Mouse (Mus musculus): ENCODE results near the gene Pde7b.

Pde7b gene

DNA sequence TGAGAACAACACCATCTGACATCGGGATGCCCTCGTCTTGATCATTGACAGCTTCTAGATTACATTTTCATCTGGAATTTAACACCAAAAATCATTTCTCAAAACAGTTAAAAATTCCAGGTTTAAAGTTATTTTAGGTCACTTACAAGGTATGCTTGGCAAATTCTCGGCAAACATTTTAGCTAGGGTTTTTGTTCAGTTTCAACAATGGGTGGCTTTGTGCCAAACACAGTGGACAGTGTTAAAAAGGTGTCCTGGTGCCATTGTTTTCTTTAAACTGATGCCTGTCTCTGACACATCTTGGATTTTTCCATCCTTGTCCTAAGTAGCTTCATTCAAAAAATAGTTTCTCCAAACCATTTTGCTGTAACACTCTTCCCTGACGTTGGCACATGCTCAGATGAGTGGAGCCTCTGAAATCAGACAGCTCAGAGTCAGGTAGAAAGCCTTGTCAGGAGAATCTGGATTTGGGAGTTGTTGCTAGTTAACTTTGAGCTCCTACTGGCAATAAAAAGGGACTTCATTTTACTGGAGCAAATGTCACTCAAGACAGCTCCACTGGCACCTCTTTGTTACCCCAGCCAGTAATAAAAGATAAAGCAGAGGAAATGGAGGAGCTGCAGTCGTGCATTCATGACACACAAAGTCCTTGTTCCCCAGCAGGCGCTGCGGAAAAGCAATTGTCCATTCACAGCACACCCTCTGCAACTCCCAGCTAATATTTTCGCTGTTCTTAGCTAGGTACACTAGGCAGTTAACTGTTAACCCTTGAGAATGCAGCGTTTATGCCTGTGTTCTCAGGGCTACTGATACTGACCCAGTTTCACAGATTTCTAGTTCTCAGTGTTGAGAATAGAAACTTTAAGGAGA is 2.0 kb downstream of the Pde7b start:
- no peak for DNase-seq (ENCODE audit: low spot score in 2 of 2)

DNA sequence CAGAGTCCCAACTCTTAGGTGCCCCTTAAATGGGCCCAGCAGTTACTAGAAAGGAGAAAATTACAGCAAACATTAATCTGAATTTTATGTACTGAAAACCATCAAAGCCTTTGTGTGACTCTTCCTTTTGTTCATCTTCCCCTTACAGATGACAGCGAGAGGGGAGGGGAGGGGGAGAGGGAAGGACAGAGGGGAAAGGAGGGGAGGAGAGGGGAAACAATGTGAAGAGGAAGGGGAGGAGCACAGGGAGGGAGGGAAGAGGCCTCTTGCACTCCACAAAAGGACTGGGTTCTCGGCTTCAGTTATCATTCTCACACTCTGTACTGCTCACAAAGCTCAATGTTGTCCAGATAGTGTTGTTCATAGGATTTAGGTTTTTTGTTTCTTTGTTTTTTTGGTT is 5.7 kb downstream of the Pde7b start:
- DNase-seq (ENCODE audit: low spot score in 2 of 2), result no peak

DNA sequence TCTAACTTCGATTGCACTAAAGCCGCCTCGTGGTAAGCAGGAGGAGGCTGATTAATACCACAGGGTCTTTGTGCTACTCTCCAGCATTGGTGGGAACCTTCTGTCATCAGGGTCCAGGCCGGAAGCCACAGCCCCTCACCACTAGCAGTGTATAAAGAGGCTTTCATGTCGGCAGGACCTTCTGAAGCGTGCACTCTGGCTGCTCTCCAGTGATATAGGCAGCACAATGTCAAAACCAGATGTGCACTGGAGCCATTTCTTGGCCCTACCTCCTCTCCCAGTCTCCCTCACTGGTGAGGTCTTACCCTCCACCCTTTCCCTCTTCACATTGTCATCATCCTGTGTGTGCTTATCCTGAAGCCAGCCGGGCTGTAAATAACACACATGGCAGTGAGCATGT is 24.2 kb downstream of the Pde7b start:
- no peak for DNase-seq (ENCODE audit: low spot score in 2 of 2)

DNA sequence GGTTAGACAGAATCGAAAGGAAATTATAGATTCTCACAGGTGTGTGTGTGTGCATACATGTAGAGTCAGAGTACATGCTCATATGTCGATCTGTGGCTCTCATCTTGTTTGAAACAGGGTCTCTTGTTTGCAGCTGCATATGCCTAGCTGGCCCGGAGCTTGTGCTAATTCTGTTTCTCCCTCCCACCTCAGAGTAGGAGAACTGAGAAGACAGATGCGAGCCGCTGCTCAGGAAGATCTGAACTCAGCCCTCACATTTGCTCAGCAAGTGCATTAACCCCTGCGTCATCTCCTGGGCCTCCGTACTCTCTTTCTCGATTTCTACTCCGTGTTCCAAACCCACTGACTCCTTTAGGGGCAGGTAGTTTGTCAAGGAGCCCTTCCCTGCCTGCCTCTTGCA is 25.0 kb downstream of the Pde7b start:
- DNase-seq (ENCODE audit: low spot score in 2 of 2), result no peak

DNA sequence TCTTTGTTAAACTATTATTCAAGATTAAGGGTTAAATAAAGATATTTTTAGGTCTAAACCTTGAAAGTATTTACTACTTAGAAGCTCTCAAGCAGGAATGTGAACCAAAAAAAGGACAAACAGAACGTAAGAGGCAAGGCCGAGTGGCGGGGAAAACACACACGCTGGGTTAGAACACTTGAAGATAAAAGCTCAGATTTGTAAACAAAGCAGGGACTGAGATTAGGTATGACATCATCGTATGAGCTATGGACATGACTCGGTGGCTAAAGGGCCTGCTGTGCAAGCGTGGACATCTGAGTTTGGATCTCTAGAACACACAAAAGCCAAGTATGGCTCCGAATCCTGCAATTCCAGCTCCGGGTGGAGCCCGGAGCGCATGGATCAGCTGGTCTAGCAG is 29.2 kb downstream of the Pde7b start:
- DNase-seq (ENCODE audit: low spot score in 2 of 2), result no peak

DNA sequence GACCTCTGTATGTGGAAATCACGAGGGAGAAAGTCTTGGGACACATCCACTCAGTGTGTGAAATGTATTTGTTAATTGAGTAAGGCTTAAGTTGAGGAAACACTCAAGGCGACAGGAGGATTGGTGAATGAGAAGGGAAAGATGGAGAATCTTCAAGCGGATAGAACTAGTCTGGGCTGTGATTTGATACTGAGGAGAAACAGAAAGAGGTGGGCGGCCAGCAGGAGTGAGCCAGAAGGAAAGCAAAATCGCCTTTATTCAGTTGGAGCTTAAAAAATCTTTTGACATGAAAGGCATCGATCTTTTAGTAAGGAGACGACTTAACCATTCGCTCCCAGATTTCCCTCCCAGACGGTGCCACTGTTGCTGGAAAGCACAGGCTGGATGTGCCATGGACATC is 34.9 kb downstream of the Pde7b start:
- DNase-seq (ENCODE audit: low spot score in 2 of 2), result no peak

DNA sequence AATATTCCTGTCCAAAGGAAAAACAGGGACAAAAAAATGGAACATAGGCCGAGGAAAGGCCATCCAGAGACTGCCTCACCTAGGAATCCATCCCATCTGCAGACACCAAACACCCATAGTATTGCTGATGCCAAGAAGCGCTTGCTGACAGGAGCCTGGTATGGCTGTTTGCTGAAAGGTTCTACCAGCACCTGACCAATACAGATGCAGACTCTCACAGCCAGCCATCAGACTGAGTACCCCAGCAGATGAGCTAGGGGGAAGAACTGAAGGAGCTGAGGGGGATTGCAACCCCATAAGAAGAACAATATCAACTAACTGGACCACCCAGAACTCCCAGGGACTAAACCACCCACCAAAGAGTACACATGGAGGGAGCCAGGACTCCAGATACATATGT is 40.7 kb downstream of the Pde7b start:
- no peak for DNase-seq (ENCODE audit: low spot score in 2 of 2)

DNA sequence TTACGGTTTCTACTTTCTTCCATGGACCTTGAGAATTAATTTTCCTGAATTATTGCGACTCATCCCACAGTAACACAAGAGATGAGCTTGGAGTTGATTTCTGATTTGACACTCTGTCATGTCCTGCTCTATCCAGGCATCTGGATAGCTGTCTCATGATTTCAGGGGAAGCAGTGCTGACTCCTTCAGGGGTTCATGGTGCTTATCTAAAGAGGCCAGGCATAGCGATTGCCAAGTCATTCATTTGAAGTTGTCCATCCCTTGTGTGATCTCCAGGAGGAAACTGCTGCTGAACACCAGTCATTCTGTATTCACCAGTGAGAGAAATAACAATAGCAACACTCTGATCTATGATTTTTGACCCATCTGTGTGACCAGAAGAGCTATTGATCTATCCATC is 43.9 kb downstream of the Pde7b start:
- DNase-seq (ENCODE audit: low spot score in 2 of 2), result no peak

DNA sequence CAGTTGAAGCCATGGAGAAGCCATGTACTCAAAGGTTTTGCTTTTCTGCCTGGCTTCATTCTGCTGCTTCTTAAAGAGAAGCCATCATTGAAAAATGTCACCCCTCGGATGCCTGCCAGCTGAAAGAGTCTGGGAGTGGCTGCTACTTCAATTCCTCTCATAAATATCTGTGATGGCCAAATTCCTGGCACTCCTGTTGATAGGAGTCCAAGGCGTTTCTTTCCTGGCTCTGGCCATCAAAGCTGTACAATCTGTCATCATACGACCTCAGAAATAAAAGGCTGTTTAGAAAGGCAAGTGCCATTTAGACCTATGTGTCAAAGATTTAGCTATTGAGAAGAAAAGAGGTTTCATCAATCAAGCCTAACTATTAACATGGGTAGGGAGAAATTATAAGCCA is 49.6 kb downstream of the Pde7b start:
- no peak for DNase-seq (ENCODE audit: low spot score in 2 of 2)

DNA sequence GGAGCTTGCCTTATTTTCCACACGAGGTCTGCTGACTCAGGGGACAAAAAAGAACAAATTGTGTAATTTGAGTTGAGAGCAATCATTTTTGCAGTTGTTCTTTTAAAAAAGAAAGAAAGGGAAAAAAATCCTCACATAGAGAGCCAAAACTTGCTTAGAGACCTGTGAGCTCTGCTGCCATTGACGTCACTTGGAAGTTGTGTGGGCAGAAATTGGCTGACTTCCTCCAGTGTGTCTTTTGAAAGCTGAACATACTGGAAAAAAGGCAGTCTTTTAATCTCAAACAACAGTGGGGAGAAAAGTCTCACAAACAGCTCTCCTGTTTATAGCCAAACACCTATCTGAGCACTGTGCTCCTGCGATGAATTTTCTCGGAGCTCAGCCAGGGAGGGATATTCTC is 51.1 kb downstream of the Pde7b start:
- DNase-seq (ENCODE audit: low spot score in 2 of 2), result no peak

DNA sequence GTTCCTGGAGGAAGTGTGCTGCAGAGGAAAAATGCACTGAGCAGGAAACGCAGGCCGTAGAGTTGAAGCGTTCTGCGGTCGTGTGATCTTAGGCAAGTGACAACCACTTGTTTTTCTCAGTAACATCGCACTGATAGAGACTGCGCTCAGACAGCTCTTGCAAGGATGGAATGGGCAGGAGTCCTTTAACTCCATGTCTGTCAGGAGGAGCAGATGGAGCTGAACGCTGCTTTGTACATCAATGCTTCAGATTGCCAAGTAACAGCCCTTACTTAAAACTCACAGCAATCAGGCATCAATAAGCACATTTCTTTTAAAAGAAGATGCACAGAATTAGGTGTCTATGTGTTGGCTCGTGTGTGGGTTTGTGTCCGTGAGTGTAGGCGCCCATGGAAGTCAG is 52.3 kb downstream of the Pde7b start:
- DNase-seq (ENCODE audit: low spot score in 2 of 2), result no peak

DNA sequence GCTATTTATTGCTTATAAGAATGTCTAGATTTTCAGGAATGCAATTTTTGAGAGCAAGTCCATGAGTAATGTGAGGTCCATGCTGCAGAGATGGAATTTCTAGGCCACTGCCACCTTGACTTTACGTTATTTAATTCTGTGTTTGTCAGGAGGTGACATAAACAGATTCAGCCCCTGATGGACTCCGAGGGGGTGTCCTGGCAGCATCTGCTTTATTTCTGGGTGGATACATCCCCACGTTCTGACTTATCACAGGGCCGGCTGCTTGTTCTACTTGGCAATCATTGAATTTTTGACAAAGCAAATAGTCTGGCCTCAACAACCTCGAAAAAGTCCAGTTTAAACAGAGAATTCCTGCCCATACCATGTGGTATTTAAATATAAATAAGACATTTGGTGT is 53.3 kb downstream of the Pde7b start:
- DNase-seq (ENCODE audit: low spot score in 2 of 2), result no peak

DNA sequence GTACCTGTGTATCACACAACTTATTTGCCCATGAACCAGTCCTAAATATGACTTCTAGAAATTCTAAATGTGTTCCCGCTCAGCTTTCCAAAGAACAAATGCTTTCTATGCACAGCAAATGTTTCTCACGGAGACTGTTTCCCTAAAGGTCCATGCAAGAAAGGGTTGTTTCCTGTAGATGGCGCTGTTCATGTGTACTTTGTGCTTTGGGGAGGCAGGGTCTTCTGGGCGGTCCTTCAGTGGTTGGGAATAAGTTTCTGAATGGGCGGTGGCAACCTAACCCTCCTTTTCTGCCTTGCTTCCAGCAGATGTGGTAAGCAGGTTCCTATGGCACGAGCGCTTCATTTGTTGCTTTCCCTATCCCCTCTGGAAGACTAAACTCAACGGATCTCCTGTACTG is 54.3 kb downstream of the Pde7b start:
- DNase-seq (ENCODE audit: low spot score in 2 of 2), result no peak

DNA sequence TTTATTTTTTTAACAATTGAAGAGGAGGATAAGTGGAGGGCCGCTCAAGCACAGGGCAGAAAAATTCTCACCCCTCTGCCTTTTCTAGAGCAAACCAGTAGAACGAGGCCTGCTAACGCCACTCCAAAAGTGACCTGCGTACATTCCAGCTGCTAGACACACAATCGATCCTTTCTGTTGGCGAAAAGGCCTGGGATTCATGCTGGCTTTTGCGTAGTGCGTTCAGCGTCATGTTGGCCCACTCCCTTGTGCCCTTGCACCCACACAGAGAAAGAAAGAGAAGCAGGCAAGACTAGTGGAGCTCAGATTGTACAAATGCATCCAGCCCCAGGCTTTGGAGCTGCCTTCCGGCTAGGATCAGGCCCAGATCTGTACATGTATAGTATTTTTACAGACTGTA is 55.4 kb downstream of the Pde7b start:
- DNase-seq (ENCODE audit: low spot score in 2 of 2), result no peak

DNA sequence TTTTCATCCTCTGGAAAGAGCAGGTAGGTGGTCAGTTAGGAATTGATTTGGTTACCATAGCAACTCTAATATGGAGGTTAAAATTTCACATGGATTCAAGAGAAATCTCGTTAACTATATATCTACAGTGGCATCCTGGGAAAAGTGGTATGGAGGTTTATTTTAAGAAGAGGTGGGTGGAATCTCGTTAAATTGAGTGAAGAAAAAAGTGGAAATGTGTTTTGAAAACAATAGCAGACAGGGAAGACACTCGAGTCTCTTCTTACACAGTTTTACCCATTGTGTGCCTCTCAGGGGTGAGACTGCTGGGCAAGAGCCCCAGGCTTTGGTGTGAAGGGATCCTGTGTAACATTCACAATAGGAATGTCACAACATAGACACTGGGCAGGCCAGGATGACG is 56.3 kb downstream of the Pde7b start:
- DNase-seq (ENCODE audit: low spot score in 2 of 2), result no peak

DNA sequence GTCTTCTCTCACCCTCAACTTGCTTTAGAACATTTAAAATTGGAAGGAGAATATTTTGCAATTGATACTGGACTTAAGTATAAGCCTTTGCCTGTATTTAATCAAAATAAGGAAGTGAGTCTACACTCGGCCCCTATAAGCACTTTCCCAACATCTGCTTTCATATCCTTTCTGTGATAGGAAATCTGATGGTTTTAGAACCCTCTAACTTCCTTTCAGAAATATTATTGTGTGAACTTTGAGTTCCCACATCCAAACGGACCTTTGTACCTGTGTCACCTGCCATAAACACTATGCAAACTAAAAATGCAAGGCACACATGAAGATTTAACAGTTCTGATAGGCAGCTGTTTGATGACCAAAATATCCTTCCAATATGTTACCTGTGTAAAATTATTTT is 58.2 kb downstream of the Pde7b start:
- no peak for DNase-seq (ENCODE audit: low spot score in 2 of 2)

DNA sequence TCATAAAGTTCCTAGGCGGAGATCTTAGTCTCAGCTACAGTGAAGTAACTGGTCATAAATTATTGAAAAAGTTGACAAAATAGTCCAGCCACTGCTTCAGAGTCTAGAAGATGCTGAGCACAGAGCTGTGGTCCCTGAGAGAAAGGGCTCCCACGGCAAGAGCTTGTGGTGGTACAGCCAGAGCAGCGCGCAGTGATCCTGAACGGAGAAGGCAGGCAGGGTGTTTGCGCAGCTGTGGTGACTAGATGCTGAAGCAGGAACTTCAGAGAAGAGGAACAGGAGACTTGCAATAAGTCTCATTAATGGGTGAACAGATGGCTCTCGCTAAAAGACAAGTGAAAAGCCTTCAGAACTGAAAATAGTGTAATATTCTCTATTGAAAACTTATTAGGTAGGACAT is 61.9 kb downstream of the Pde7b start:
- DNase-seq (ENCODE audit: low spot score in 2 of 2), result no peak

DNA sequence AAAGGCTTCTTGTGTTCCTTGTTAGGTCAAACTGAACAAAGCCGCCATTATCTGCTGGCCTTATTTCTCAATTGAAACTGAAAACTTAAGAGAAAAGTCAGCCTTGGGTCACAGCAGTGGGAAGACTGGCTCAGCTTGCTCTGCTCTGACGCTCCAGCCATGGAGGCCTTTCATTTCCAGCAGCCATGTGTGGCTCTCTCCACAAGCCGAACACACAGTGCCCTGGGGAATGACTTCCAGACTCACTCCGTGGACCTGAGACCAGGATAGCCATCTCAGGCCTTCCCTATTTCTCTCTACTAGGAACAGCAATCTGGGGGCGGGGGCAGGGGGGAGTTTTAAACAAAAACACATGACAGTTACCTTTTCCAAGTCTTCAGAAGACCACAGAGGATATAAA is 63.2 kb downstream of the Pde7b start:
- no peak for DNase-seq (ENCODE audit: low spot score in 2 of 2)

DNA sequence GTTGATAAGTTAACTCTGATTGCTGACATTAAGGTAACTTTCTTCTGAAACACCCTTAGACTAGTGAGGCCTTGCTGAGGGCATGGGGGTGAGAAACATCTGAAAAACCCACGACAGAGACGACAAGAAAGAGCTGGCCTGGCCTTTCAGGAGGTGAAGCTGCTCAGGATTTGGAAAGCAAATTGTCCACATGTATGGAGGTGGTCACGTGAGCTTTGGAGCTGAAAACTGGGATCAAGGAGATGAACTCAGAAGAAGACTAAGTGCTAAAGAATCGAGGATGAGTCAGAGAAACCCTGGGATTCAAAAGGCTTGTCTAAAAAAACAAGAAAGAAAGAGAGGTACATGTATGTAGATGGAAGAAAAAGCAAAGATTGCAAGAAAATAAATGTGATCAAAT is 65.2 kb downstream of the Pde7b start:
- DNase-seq (ENCODE audit: low spot score in 2 of 2), result no peak

DNA sequence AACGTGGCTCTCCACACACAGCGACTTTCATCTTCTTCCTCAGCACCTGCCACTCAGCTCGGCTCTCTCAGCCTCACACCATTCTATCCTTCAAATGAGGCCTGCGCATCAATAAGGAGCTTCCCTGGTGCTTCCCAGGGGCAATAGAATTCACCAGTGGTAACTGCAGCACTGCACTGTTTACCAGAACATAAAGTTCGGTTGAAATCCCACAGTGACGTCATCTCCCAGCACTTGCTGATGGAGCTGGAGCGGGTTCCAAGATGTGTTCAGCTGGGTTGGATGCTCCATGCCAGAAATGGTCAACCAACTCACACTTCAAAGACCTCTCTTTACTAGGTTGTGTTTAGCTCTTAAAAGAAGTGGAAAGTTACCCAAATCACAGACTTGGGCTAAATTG is 65.6 kb downstream of the Pde7b start:
- DNase-seq (ENCODE audit: low spot score in 2 of 2), result no peak

DNA sequence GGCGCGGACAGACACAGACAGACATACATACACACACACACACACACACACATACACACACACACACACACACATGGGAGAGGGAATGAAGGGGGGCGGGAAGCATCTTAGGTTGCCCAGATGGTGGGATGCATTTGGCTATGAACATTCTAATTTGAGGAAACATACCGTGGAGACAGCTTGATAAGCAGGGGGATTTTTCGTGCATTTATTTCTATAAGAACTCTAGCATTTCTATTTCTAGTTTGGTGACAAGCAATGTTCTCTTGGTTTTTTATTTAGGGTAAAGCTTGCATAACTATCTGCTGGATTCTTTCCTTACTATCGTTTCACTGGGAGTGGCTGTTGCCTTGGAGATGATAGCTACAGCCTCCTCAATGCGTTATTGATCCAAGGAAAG is 66.2 kb downstream of the Pde7b start:
- no peak for DNase-seq (ENCODE audit: low spot score in 2 of 2)

DNA sequence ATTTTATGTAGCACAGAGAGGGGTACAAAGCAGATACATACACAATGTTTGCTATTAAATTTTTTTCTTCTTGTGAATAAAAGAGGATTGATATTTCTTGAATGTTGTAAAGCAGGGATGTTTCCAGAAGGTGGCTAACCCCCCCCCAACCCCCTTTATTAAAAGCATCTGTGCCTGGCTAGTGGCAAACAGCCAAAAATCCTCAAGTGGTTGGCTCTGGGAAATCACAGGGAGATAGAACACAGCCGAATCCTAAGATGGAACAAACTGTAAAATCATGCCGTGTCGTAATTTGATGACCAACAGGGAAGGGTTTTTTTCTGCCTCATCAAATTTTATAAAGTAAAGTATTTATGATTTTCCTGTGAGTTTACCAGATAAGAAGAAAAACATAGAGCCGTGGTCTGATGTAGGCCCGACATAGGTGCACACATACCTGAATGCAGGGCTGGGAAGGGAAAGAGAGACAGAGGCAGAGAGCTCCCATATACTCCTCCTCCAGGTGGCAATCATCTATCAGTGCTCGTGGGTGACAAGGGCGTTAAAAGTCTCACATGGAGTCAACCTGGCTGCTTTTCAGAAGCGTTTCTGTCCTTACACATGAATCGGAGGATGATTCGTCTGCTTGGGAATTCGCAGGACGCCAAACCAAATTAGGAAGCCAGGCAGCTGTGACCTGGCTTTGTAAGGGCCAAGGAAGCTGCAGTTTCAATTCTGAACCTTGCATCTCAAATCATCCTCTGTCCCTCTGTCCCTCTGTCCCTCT is 67.4 kb downstream of the Pde7b start:
- DNase-seq (ENCODE audit: low spot score in 2 of 2), result no peak

DNA sequence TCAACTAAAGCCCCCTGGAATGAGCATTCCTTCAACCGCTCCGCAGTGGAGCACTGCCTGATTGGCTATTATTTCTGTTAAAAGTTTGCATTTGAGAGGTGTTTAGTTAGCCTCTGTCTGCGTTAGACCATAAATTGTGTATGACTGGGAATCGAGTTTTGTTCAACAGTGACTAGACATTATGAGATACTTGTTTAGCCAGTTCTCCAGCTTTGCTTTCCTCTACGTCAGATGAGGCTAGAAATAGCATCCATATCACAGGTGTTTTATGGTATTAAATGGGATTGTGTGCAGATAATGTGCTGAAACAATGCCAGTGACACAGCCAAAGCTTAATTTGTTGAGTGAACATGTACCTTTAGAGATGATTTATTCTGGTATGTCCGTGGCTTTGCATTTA is 70.3 kb downstream of the Pde7b start:
- no peak for DNase-seq (ENCODE audit: low spot score in 2 of 2)
